Mouse (Mus musculus) adrenal gland, postnatal 4 days (tissue): Measurements from ENCODE around the gene Msx3. TPM values are rescaled to one million over a fixed set of nuclear protein-coding genes. Genes with fewer than 3 reads are reported as not detected.

Experiments used
- total RNA-seq, 2 experiments: library from RNA; stranded (reverse); gene quantifications; 2 replicates each; pipeline ENCODE4 v1.2.3; 2021

Msx3 gene
- total RNA-seq, 2 experiments from 2014 or later = not detected

Other genes with a start within 250 kb of the Msx3 start
- 1 to 10 TPM; 4.7 to 5.0 TPM for gene Adgra1, start 214.9 kb downstream of the Msx3 start, total RNA-seq
- gene Kndc1, start 154.4 kb downstream of the Msx3 start, total RNA-seq = 1 to 10 TPM; 1.6 to 1.7 TPM
- not detected for gene Utf1, start 105.3 kb downstream of the Msx3 start, total RNA-seq
- gene 6430531B16Rik, start 70.3 kb downstream of the Msx3 start, total RNA-seq = 1 to 10 TPM in 1 of 2 experiments, under 1 TPM in 1; 0.54 to 1.2 TPM
- 1 to 10 TPM; 1.8 to 2.0 TPM for gene Adam8, start 56.5 kb downstream of the Msx3 start, total RNA-seq
- 10 to 100 TPM; 20.2 to 21.9 TPM for gene Zfp511, start 12.7 kb downstream of the Msx3 start, total RNA-seq
- gene Tubgcp2, start 12.4 kb downstream of the Msx3 start, total RNA-seq = 10 to 100 TPM; 53.7 to 55.8 TPM
- gene Caly, start 33.5 kb upstream of the Msx3 start, total RNA-seq = 10 to 100 TPM; 10.8 to 12.9 TPM
- not detected for gene Prap1, start 44.3 kb upstream of the Msx3 start, total RNA-seq
- gene Fuom, start 53.4 kb upstream of the Msx3 start, total RNA-seq = 10 to 100 TPM; 65.1 to 72.4 TPM
- gene Paox, start 66.7 kb upstream of the Msx3 start, total RNA-seq = 10 to 100 TPM; 20.4 to 21.0 TPM
- 100 to 1,000 TPM; 290 to 325 TPM for gene Echs1, start 67.4 kb upstream of the Msx3 start, total RNA-seq
- gene Mtg1, start 88.5 kb upstream of the Msx3 start, total RNA-seq = 10 to 100 TPM; 33.6 to 35.8 TPM
- 1 to 10 TPM; 1.7 to 2.6 TPM for gene Sprn, start 105.8 kb upstream of the Msx3 start, total RNA-seq
- not detected for gene Olfr522, start 115.7 kb upstream of the Msx3 start, total RNA-seq
- gene Olfr523, start 124.1 kb upstream of the Msx3 start, total RNA-seq = not detected
- not detected for gene Olfr524, start 156.9 kb upstream of the Msx3 start, total RNA-seq
- gene Cd163l1, start 169.2 kb upstream of the Msx3 start, total RNA-seq = not detected
- not detected for gene 5830411N06Rik, start 198.2 kb upstream of the Msx3 start, total RNA-seq